Mouse (Mus musculus) adrenal gland, postnatal 36 days (tissue): ENCODE results near the gene Fam166b. TPM values are rescaled to one million over a fixed set of nuclear protein-coding genes. Genes with fewer than 3 reads are reported as not detected.

Experiments used
- DNase-seq, 2 experiments: peaks; one replicate each; pipeline ENCODE4 v3.0.0; 2021; ENCODE audit warnings: mixed read lengths in 1 of 2
- total RNA-seq, 2 experiments: library from RNA; stranded (reverse); gene quantifications; 2 replicates each; pipeline ENCODE4 v1.2.3; 2021

The Fam166b gene
- total RNA-seq, 2 experiments from 2014 or later = 0.92 TPM; not detected in 1

GRCm38 (mm10) chr4:43380951-43381350 lies 48.0 kb downstream of the Fam166b start:
- no peak for DNase-seq

GRCm38 (mm10) chr4:43379601-43380000 lies 49.3 kb downstream of the Fam166b start:
- no peak for DNase-seq

Other genes with a start within 250 kb of the Fam166b start
- under 1 TPM; 0.23 to 0.26 TPM for gene Atp8b5, start 162.0 kb downstream of the Fam166b start, total RNA-seq
- 10 to 100 TPM; 37.2 to 50.1 TPM for gene Rusc2, start 47.2 kb downstream of the Fam166b start, total RNA-seq
- 10 to 100 TPM; 52.2 to 65.5 TPM for gene Tesk1, start 12.8 kb upstream of the Fam166b start, total RNA-seq
- 1 to 10 TPM; 2.7 to 3.4 TPM for gene Cd72, start 25.5 kb upstream of the Fam166b start, total RNA-seq
- not detected for gene Sit1, start 54.6 kb upstream of the Fam166b start, total RNA-seq
- gene Ccdc107, start 63.8 kb upstream of the Fam166b start, total RNA-seq = 10 to 100 TPM; 57.3 to 59.3 TPM
- 1 to 10 TPM; 2.6 to 3.5 TPM for gene Arhgef39, start 70.6 kb upstream of the Fam166b start, total RNA-seq
- 1 to 10 TPM in 1 of 2 experiments, under 1 TPM in 1; 0.49 to 1.2 TPM for gene Car9, start 77.8 kb upstream of the Fam166b start, total RNA-seq
- gene Tpm2, start 94.6 kb upstream of the Fam166b start, total RNA-seq = 100 to 1,000 TPM in 1 of 2 experiments, 10 to 100 TPM in 1; 69.6 to 143 TPM
- gene Creb3, start 133.2 kb upstream of the Fam166b start, total RNA-seq = 100 to 1,000 TPM; 117 to 170 TPM
- gene Tln1, start 133.6 kb upstream of the Fam166b start, total RNA-seq = 100 to 1,000 TPM; 241 to 244 TPM
- gene Rgp1, start 149.6 kb upstream of the Fam166b start, total RNA-seq = 10 to 100 TPM; 40.5 to 53.3 TPM
- 10 to 100 TPM; 11.0 to 11.5 TPM for gene Gba2, start 149.7 kb upstream of the Fam166b start, total RNA-seq
- gene Msmp, start 155.4 kb upstream of the Fam166b start, total RNA-seq = 1 to 10 TPM; 3.2 to 3.4 TPM
- gene Npr2, start 202.8 kb upstream of the Fam166b start, total RNA-seq = 10 to 100 TPM; 27.7 to 37.9 TPM
- under 1 TPM; 0.30 to 0.40 TPM for gene Spag8, start 224.5 kb upstream of the Fam166b start, total RNA-seq
- 10 to 100 TPM; 76.8 to 79.3 TPM for gene Hint2, start 227.3 kb upstream of the Fam166b start, total RNA-seq
- 1 to 10 TPM; 4.7 to 5.0 TPM for gene Tmem8b, start 239.8 kb upstream of the Fam166b start, total RNA-seq
- gene Fam221b, start 240.0 kb upstream of the Fam166b start, total RNA-seq = under 1 TPM; 0.20 TPM